Mouse (Mus musculus) C2C12 (cell line): ENCODE measurements at regions not wholly inside any gene's neighbourhood (a gene's known extent, or its start where the extent isn't known, plus 50 kb on each side); places are given as distances from the start of the nearest gene placed in this dataset.

ENCODE experiments used
- CTCF ChIP-seq: IDR thresholded peaks from one replicate; pipeline ENCODE4 v1.5.1; 2011; ENCODE audit not compliant: control insufficient read depth, insufficient read depth, insufficient read length
- MAX ChIP-seq: IDR thresholded peaks from one replicate; pipeline ENCODE4 v1.6.1; 2011; ENCODE audit warnings: mild to moderate bottlenecking, control low read depth
- USF1 ChIP-seq: IDR thresholded peaks from one replicate; pipeline ENCODE4 v1.6.1; 2011; ENCODE audit warnings: low read depth, mild to moderate bottlenecking, control low read depth, moderate library complexity

GRCm38 (mm10) chr15:88068476-88068875 lies 524.4 kb downstream of the Fam19a5 start:
- TF ChIP-seq CTCF (no peak), USF1 (no peak), MAX (no peak)
